Mouse (Mus musculus) midbrain, postnatal 0 days (tissue): ENCODE data around the gene Cldn16. TPM values are rescaled to one million over a fixed set of nuclear protein-coding genes. Genes with fewer than 3 reads are reported as not detected.

ENCODE experiments used
- ATAC-seq: fragments of 200-750 bp; cut with Nextera tagmentation; 2 replicates; pipeline ENCODE4 v1.8.0; 2017; ENCODE audit warnings: moderate number of reproducible peaks, mild to moderate bottlenecking, moderate TSS enrichment, moderate library complexity; ENCODE audit not compliant: low FRiP score
- DNase-seq: peaks from one replicate; pipeline ENCODE4 v3.0.0-alpha.2; 2015; ENCODE audit warnings: low spot score
- H3K27ac ChIP-seq: fragments of 300-500 bp; sonication (generic); 2 replicates; pipeline ENCODE4 v1.5.1; 2014; ENCODE audit warnings: low read depth, mild to moderate bottlenecking, low read length, mixed read lengths
- H3K27me3 ChIP-seq: fragments of 300-500 bp; sonication (generic); 2 replicates; pipeline ENCODE4 v1.6.1; 2014; ENCODE audit warnings: low read length, control low read depth, mixed read lengths; ENCODE audit not compliant: insufficient read depth
- H3K36me3 ChIP-seq: fragments of 300-500 bp; sonication (generic); 2 replicates; pipeline ENCODE4 v1.6.1; 2014; ENCODE audit warnings: low read length, control low read depth, mixed read lengths; ENCODE audit not compliant: insufficient read depth
- H3K4me1 ChIP-seq: fragments of 300-500 bp; sonication (generic); 2 replicates; pipeline ENCODE4 v1.6.1; 2014; ENCODE audit warnings: mild to moderate bottlenecking, control low read depth, antibody characterized with exemption, low read length, mixed read lengths; ENCODE audit not compliant: insufficient read depth
- H3K4me2 ChIP-seq: fragments of 300-500 bp; sonication (generic); 2 replicates; pipeline ENCODE4 v1.6.1; 2014; ENCODE audit warnings: low read depth, mild to moderate bottlenecking, low read length, mixed read lengths; ENCODE audit not compliant: poor library complexity, severe bottlenecking
- H3K4me3 ChIP-seq: fragments of 300-500 bp; sonication (generic); 2 replicates; pipeline ENCODE4 v1.5.1; 2014; ENCODE audit warnings: low read depth, mild to moderate bottlenecking, low read length, moderate library complexity
- H3K9ac ChIP-seq: fragments of 300-500 bp; sonication (generic); replicated peaks from 2 replicates; pipeline ENCODE4 v1.6.1; 2014; ENCODE audit warnings: mild to moderate bottlenecking, low read length, moderate library complexity, mixed read lengths; ENCODE audit not compliant: poor library complexity, severe bottlenecking
- H3K9me3 ChIP-seq: fragments of 300-500 bp; sonication (generic); 2 replicates; pipeline ENCODE4 v1.6.1; 2016; ENCODE audit warnings: low read length, control low read depth
- CTCF ChIP-seq: IDR thresholded peaks from 2 replicates; pipeline ENCODE4 v1.5.1; 2016; ENCODE audit warnings: antibody characterized with exemption, mild to moderate bottlenecking
- WGBS: fragments of 180-500 bp; shearing (Covaris S2); extraction: QIAGEN DNeasy Blood & Tissue Kit; methylation state at CpG from one replicate; pipeline ENCODE4 v1.1.7; 2014; 5-methylcytosine and 5-hydroxymethylcytosine counted together
- polyA plus RNA-seq: library from polyadenylated mRNA; unstranded; fragments of >200 nt; fragmentation: Nextera tagmentation; extraction: Ambion mirVana; gene quantifications from 2 replicates; pipeline ENCODE4 v1.2.1, GENCODE M21; 2015
- total RNA-seq: library from RNA; depleted of rRNA; stranded (reverse); fragments of >200 nt; gene quantifications from 2 replicates; pipeline ENCODE4 v1.2.3, GENCODE M21; 2014; rRNA removed

Cldn16 gene
- total RNA-seq = not detected in 2 replicates
- polyA plus RNA-seq = not detected in 2 replicates

GRCm38 (mm10) chr16:26462835-26463234 is at the start of gene Cldn16:
Gene Cldn16, plus strand, starts transcription at chr16:26463135.
- Histone ChIP-seq H3K4me3 (no peak within 1 kb of the TSS), H3K27ac (no peak within 1 kb of the TSS), H3K9me3 (no peaks in the 10 kb centered on the region), H3K4me2 (no peak within 1 kb of the TSS), H3K9ac (no peak within 1 kb of the TSS), H3K4me1 (no peaks in the 10 kb centered on the region), H3K27me3 (no peaks in the 10 kb centered on the region), H3K36me3 (no peaks in the 10 kb centered on the region)
- DNase-seq = no peak
- WGBS = 80% methylated on average over 7 of the region's 7 CpGs
- ATAC-seq = no peak
- no peak for TF ChIP-seq CTCF

GRCm38 (mm10) chr16:26418616-26419015 is 44.3 kb upstream of the Cldn16 start:
- no peak for ATAC-seq
- no peaks in the 10 kb centered on the region for H3K27me3 ChIP-seq
- DNase-seq = no peak
- H3K4me3 ChIP-seq = no peak overlapping the region
- H3K36me3 ChIP-seq = no peaks in the 10 kb centered on the region
- no peak overlapping the region for H3K4me2 ChIP-seq
- no peak for TF ChIP-seq CTCF
- H3K9ac ChIP-seq = no peak overlapping the region
- H3K4me1 ChIP-seq = no peaks in the 10 kb centered on the region
- no peak overlapping the region for H3K27ac ChIP-seq
- 85% methylated on average over 3 of the region's 3 CpGs for WGBS
- H3K9me3 ChIP-seq = no peaks in the 10 kb centered on the region

DNA sequence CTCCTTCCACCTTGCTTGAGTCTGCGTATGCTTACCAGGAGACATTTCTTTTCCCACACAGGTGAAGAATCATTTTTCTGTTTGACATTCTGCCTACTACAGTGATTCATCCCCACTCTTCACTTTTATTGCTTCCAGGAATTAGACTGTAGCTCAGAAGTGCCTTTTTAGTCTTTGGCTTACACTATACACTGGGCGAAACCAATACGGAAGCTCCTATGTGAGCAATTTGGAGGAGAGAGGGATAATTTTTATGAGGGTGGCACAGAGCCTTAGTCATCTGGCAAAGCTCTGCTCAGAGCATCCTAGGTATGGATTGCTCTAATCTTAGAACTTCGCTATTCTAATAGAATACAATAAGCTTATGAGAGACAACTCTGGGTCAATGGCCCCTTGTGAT is 40.9 kb upstream of the Cldn16 start:
- TF ChIP-seq CTCF = no peak
- no peak overlapping the region for H3K4me2 ChIP-seq
- no peaks in the 10 kb centered on the region for H3K9me3 ChIP-seq
- H3K9ac ChIP-seq = no peak overlapping the region
- no peaks in the 10 kb centered on the region for H3K4me1 ChIP-seq
- 91% methylated on average over 4 of the region's 4 CpGs for WGBS
- no peak overlapping the region for H3K4me3 ChIP-seq
- DNase-seq = no peak
- H3K27ac ChIP-seq = no peak overlapping the region
- ATAC-seq = no peak
- H3K36me3 ChIP-seq = no peaks in the 10 kb centered on the region
- no peaks in the 10 kb centered on the region for H3K27me3 ChIP-seq

- 90% methylated on average over 3 of the region's 3 CpGs for WGBS
- H3K27me3 ChIP-seq = no peaks in the 10 kb centered on the region
- no peaks in the 10 kb centered on the region for H3K9me3 ChIP-seq
Observed at GRCm38 (mm10) chr16:26430246-26430645, 32.7 kb upstream of the Cldn16 start.

DNA sequence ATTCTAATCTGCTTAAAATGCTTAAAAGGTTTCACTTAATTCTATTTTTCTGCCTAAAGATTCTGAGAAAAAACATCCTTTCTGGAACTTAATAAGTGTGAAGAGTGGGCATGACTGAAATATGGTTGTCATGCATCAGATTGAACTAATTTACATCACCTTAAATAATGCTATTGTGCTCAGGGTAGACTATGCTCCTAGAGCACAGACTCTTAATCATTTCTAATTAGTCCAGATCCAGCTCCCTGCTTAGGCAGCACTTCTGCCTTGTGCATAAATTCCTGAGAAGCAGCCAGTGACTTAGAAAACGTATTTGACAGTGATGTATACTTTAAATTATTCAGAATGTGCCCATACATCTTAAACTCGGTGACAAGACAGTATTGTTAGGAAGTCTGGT is 29.4 kb upstream of the Cldn16 start:
- no peak for TF ChIP-seq CTCF
- Histone ChIP-seq H3K27ac (no peak overlapping the region), H3K9me3 (no peaks in the 10 kb centered on the region), H3K4me3 (no peak overlapping the region), H3K4me2 (no peak overlapping the region), H3K4me1 (no peaks in the 10 kb centered on the region), H3K27me3 (no peaks in the 10 kb centered on the region), H3K36me3 (no peaks in the 10 kb centered on the region), H3K9ac (no peak overlapping the region)
- WGBS = 39% methylated on average over 2 of the region's 2 CpGs
- DNase-seq (no peak), ATAC-seq (no peak)

More at GRCm38 (mm10) chr16:26430246-26430645, 32.7 kb upstream of the Cldn16 start:
- Histone ChIP-seq H3K27ac (no peak overlapping the region), H3K9ac (no peak overlapping the region), H3K4me3 (no peak overlapping the region), H3K4me2 (no peak overlapping the region), H3K4me1 (no peaks in the 10 kb centered on the region), H3K36me3 (no peaks in the 10 kb centered on the region)
- DNase-seq (no peak), ATAC-seq (no peak)
- no peak for TF ChIP-seq CTCF

- no peak for TF ChIP-seq CTCF
- Histone ChIP-seq H3K9ac (no peak overlapping the region), H3K4me1 (no peaks in the 10 kb centered on the region), H3K27ac (no peak overlapping the region), H3K27me3 (no peaks in the 10 kb centered on the region), H3K36me3 (no peaks in the 10 kb centered on the region), H3K4me3 (no peak overlapping the region), H3K4me2 (no peak overlapping the region), H3K9me3 (no peaks in the 10 kb centered on the region)
- WGBS = 81% methylated on average over 3 of the region's 3 CpGs
- no peak for DNase-seq
- ATAC-seq = no peak
Observed at GRCm38 (mm10) chr16:26440031-26440430, 22.9 kb upstream of the Cldn16 start.
